34 mouse cellular contexts compared by ENCODE assay signal in the genomic region with DNA sequence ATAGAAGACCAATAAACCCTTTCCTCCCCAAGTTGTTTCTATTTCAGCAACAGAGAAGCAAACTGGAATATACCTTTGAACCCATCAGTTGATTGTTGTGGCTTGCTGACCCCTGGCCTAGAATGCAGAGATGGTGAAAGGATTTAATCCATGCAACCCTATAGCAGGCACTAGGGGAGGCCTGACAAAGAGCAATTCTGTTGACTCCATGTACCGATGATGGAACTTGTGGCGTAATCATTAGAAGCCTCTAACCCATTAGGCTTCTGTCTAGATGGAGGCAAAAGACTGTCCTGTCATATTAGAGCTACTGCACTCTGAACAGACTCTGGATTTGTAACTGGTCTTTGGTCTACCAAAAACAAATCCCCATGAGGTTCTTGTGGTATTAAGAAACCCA. TPM values are rescaled to one million over a fixed set of nuclear protein-coding genes. Genes with fewer than 3 reads are reported as not detected.
"Had no signal": no experiment of that assay in that cellular context is flagged by ENCODE, and none has a peak within 500 bp of the region (broad histone marks: within the 10 kb centered on the region; RNA-seq: fewer than 3 reads in every experiment).

No protein-coding gene starts in this region.

- H3K9me3 ChIP-seq: limb, embryonic 10.5 days; limb, embryonic 12.5 days; limb, embryonic 13.5 days; limb, embryonic 15.5 days; liver, embryonic 12.5 days; liver, embryonic 13.5 days; liver, embryonic 15.5 days; lung, embryonic 15.5 days; megakaryocyte, embryonic 14.5 days; midbrain, embryonic 10.5 days; midbrain, embryonic 12.5 days; midbrain, embryonic 13.5 days; midbrain, embryonic 15.5 days; neural tube, embryonic 12.5 days had no signal

- H3K27ac ChIP-seq: limb, embryonic 10.5 days; limb, embryonic 12.5 days; limb, embryonic 13.5 days; limb, embryonic 15.5 days; liver, embryonic 12.5 days; liver, embryonic 13.5 days; liver, embryonic 14.5 days; liver, embryonic 15.5 days; lung, embryonic 15.5 days; macrophage; midbrain, embryonic 10.5 days; midbrain, embryonic 12.5 days; midbrain, embryonic 13.5 days; neural tube, embryonic 12.5 days had no signal

- H3K27me3 ChIP-seq: limb, embryonic 12.5 days; limb, embryonic 13.5 days; limb, embryonic 15.5 days; liver, embryonic 12.5 days; liver, embryonic 13.5 days; liver, embryonic 15.5 days; lung, embryonic 15.5 days; megakaryocyte, embryonic 14.5 days; midbrain, embryonic 12.5 days; midbrain, embryonic 13.5 days; midbrain, embryonic 15.5 days; neural tube, embryonic 12.5 days had no signal

- H3K9ac ChIP-seq: limb, embryonic 12.5 days; limb, embryonic 13.5 days; limb, embryonic 15.5 days; liver, embryonic 12.5 days; liver, embryonic 13.5 days; liver, embryonic 14.5 days; liver, embryonic 15.5 days; liver, postnatal 0 days; lung, embryonic 14.5 days; lung, embryonic 15.5 days; midbrain, embryonic 12.5 days; midbrain, embryonic 13.5 days; midbrain, embryonic 15.5 days; neural tube, embryonic 12.5 days had no signal

- H3K4me2 ChIP-seq: limb, embryonic 12.5 days; limb, embryonic 13.5 days; limb, embryonic 15.5 days; liver, embryonic 11.5 days; liver, embryonic 12.5 days; liver, embryonic 13.5 days; liver, embryonic 15.5 days; lung, embryonic 14.5 days; lung, embryonic 15.5 days; midbrain, embryonic 11.5 days; midbrain, embryonic 12.5 days; midbrain, embryonic 13.5 days; midbrain, embryonic 15.5 days; neural tube, embryonic 12.5 days had no signal

- H3K4me3 ChIP-seq: limb, embryonic 10.5 days; limb, embryonic 12.5 days; limb, embryonic 13.5 days; limb, embryonic 15.5 days; liver, embryonic 12.5 days; liver, embryonic 13.5 days; liver, embryonic 15.5 days; lung, embryonic 15.5 days; megakaryocyte, embryonic 14.5 days; midbrain, embryonic 10.5 days; midbrain, embryonic 12.5 days; midbrain, embryonic 13.5 days; midbrain, embryonic 15.5 days; myocyte; neural tube, embryonic 12.5 days had no signal

- ATAC-seq: liver, embryonic 12.5 days; liver, postnatal 0 days; lung, postnatal 0 days; midbrain, embryonic 13.5 days; midbrain, embryonic 15.5 days; midbrain, embryonic 16.5 days had no signal

- H3K36me3 ChIP-seq: midbrain, embryonic 15.5 days had no signal

- DNase-seq: liver; liver, embryonic 13.5 days; liver, postnatal 0 days; lung, adult 18-20 months; lung, adult 2 months; lung, embryonic 14.5 days; lung, postnatal 10 days; lung, postnatal 14 days; lung, postnatal 36 days; lung, postnatal 4 days; midbrain, embryonic 14.5 days had no signal

RNA-seq across cellular contexts. Expression of gene Pabpc1l, which starts 32.4 kb away (rescaled TPM):
- total RNA-seq: megakaryocyte-erythroid progenitor cell, adult 5-6 weeks; monocyte, adult 5-6 weeks had no signal
- polyA plus RNA-seq: liver, adult 2 months; macrophage had no signal
